Mouse (Mus musculus): ENCODE data around the gene Ifna4. TPM values are rescaled to one million over a fixed set of nuclear protein-coding genes. Genes with fewer than 3 reads are reported as not detected.
A peak's percentile ranks its signal among the peaks of the same experiment; 100 is the strongest.
"Not testable (repeated sequence)": the region's sequence is repeated elsewhere in the genome, so short reads cannot be mapped to it uniquely, and the experiment has no call there.

Gene Ifna4
- polyA plus RNA-seq (2015; fragmentation: Nextera tagmentation; extraction: Ambion mirVana), result not detected in 2 replicates

- Histone ChIP-seq H3K4me2 (no peak within 1 kb of the TSS), H3K9me3 (replicated peaks) (no peaks in the 10 kb centered on the region), H3K36me3 (ENCODE audit: poor library complexity, severe bottlenecking) (no peaks in the 10 kb centered on the region), H3K27me3 (no peaks in the 10 kb centered on the region), H3K9ac (no peak within 1 kb of the TSS), H3K27ac (no peak within 1 kb of the TSS), H3K4me3 (no peak within 1 kb of the TSS), H3K4me1 (no peaks in the 10 kb centered on the region)
- 31% methylated on average over 2 of the region's 2 CpGs for WGBS
- ATAC-seq, result no peak
These were observed at the start of gene Ifna4 for GRCm38 (mm10) chr4:88841438-88841911. Ifna4 (plus strand) TSS chr4:88841861.

- H3K9ac ChIP-seq; ATAC-seq; H3K27ac ChIP-seq; H3K27me3 ChIP-seq; H3K4me2 ChIP-seq; H3K4me1 ChIP-seq; H3K36me3 ChIP-seq (ENCODE audit: poor library complexity, severe bottlenecking); H3K4me3 ChIP-seq; H3K9me3 ChIP-seq (replicated peaks): not testable (repeated sequence)
- 0% methylated on average over 13 of the region's 52 CpGs for WGBS
These were observed 47.6 kb upstream of the Ifna4 start, which contains the start of gene Gm13275 for GRCm38 (mm10) chr4:88793936-88794675. Gm13275 (plus strand) TSS chr4:88794487.

- WGBS, result no CpG with 5 or more reads among the region's 28 CpGs
- not testable (repeated sequence) for H3K27ac ChIP-seq; H3K27me3 ChIP-seq; H3K9me3 ChIP-seq (replicated peaks); H3K9ac ChIP-seq; H3K4me2 ChIP-seq; ATAC-seq; H3K36me3 ChIP-seq (ENCODE audit: poor library complexity, severe bottlenecking); H3K4me3 ChIP-seq; H3K4me1 ChIP-seq
These were observed 44.6 kb upstream of the Ifna4 start, which contains the start of gene Gm13279 for GRCm38 (mm10) chr4:88797097-88797496. Gm13279 (plus strand) TSS chr4:88797397.

DNA sequence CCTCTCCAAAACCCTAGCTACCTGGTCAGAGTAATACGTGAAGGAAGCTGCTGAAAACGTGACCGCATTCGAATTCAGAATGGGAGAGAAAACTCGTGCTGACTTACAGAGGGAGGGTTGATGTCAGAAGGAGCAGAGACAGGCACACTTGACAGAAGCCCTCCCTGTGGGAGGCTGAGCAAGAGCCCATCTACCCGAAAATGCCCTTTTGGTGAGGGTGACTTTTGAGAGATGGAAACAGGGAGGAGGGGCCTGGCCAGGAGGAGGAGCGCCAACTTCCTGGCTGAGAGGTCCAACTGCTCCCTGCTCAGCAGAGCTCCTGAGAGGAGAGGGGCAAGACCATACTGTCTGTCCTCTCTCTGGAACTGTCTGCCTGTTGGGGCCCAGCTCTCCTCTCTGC is 42.3 kb upstream of the Ifna4 start, which contains the start of gene Gm13285:
Gene Gm13285 (plus strand): TSS at position 301 of the 400 bp plus-strand sequence.
- 18% methylated on average over 6 of the region's 7 CpGs for WGBS
- not testable (repeated sequence) for H3K27ac ChIP-seq; ATAC-seq; H3K4me2 ChIP-seq; H3K4me1 ChIP-seq; H3K9me3 ChIP-seq (replicated peaks); H3K27me3 ChIP-seq; H3K9ac ChIP-seq; H3K36me3 ChIP-seq (ENCODE audit: poor library complexity, severe bottlenecking); H3K4me3 ChIP-seq

- H3K4me2 ChIP-seq; H3K36me3 ChIP-seq (ENCODE audit: poor library complexity, severe bottlenecking); H3K27me3 ChIP-seq; H3K9me3 ChIP-seq (replicated peaks); H3K4me3 ChIP-seq; H3K27ac ChIP-seq; H3K4me1 ChIP-seq; ATAC-seq; H3K9ac ChIP-seq: not testable (repeated sequence)
- no CpG with 5 or more reads among the region's 29 CpGs for WGBS
These were observed 38.7 kb upstream of the Ifna4 start, which contains the start of gene Gm13287 for GRCm38 (mm10) chr4:88802954-88803353. Gm13287 (plus strand) TSS chr4:88803254.

DNA sequence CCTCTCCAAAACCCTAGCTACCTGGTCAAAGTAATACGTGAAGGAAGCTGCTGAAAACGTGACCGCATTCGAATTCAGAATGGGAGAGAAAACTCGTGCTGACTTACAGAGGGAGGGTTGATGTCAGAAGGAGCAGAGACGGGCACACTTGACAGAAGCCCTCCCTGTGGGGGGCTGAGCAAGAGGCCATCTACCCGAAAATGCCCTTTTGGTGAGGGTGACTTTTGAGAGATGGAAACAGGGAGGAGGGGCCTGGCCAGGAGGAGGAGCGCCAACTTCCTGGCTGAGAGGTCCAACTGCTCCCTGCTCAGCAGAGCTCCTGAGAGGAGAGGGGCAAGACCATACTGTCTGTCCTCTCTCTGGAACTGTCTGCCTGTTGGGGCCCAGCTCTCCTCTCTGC is 36.4 kb upstream of the Ifna4 start, which contains the start of gene Gm13288:
Gene Gm13288 (plus strand): TSS at position 301 of the 400 bp plus-strand sequence.
- H3K9ac ChIP-seq; H3K36me3 ChIP-seq (ENCODE audit: poor library complexity, severe bottlenecking); H3K4me1 ChIP-seq; H3K27me3 ChIP-seq; H3K27ac ChIP-seq; ATAC-seq; H3K9me3 ChIP-seq (replicated peaks): not testable (repeated sequence)
- peak within 1 kb of the TSS; percentile 27 for H3K4me3 ChIP-seq
- WGBS, result no CpG with 5 or more reads among the region's 8 CpGs
- H3K4me2 ChIP-seq, result peak within 1 kb of the TSS; percentile 50

DNA sequence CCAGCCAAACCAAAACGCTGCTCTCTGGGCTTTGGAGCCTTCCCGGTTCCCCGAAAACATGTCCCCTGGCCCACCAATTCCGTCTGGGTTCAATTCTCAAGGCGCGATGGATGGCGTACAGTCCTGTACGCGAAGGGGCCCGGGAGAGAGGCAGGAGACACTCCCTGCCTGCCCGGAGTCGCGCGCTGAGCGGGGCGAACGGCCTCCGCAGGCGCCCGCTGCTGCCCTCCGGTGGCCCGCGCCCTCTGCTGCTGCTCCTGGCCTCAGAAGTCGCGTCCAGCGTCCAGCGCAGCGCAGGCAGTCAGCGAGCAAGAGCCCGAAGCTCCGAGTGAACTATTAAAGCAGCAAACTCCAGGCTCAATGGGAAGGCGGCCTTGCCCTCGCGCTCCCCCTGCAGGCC is 35.9 kb upstream of the Ifna4 start:
- H3K9me3 ChIP-seq (replicated peaks); H3K27ac ChIP-seq; H3K4me1 ChIP-seq; ATAC-seq; H3K36me3 ChIP-seq (ENCODE audit: poor library complexity, severe bottlenecking); H3K27me3 ChIP-seq; H3K9ac ChIP-seq: not testable (repeated sequence)
- WGBS, result 0% methylated on average over 16 of the region's 34 CpGs
- Histone ChIP-seq H3K4me2 (peak overlapping the region; percentile 50), H3K4me3 (peak overlapping the region; percentile 27)

DNA sequence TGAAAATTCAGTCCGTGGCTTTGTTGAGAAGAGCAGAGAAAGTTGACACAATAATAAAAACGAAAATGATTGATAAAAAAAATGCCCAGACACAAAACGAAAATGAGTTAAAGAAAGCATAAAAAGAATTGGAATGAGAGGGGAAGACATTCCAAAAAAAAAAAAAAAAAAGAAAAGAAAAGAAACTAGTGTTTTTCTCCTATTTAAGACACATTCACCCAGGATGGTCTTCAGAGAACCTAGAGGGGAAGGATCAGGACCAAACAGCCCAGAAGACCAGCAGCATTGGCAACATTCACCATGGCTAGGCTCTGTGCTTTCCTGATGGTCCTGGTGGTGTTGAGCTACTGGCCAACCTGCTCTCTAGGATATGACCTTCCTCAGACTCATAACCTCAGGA is 25.7 kb upstream of the Ifna4 start, which contains the start of gene Ifna7:
Gene Ifna7 (plus strand): TSS at position 301 of the 400 bp plus-strand sequence.
- WGBS, result 57% methylated on average over 3 of the region's 3 CpGs
- Histone ChIP-seq H3K36me3 (ENCODE audit: poor library complexity, severe bottlenecking) (no peaks in the 10 kb centered on the region), H3K4me2 (no peak within 1 kb of the TSS), H3K9me3 (replicated peaks) (no peaks in the 10 kb centered on the region), H3K4me3 (no peak within 1 kb of the TSS), H3K9ac (no peak within 1 kb of the TSS), H3K27me3 (peaks cover 3% of the 10 kb centered on the region; the same call in 1 of the 2 replicates), H3K4me1 (no peaks in the 10 kb centered on the region), H3K27ac (no peak within 1 kb of the TSS)
- ATAC-seq, result no peak

DNA sequence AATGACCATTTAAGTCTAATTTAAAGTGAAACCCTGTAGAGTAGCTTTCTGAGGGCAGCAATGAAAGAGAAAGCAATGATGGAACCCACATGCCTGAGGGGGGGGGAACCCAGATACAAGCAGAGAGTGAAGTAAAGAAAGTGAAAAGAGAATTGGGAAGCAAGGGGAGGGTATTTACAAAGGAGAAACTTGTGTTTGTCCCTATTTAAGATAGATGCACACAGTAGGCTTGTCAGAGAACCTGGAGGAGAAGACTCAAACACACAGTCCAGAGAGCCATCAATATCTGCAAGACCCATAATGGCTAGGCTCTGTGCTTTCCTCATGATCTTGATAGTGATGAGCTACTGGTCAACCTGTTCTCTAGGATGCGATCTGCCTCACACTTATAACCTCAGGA is 22.0 kb upstream of the Ifna4 start, which contains the start of gene Ifna11:
Gene Ifna11 (plus strand): TSS at position 301 of the 400 bp plus-strand sequence.
- no peak for ATAC-seq
- Histone ChIP-seq H3K27me3 (peaks cover 3% of the 10 kb centered on the region; the same call in 1 of the 2 replicates), H3K9ac (no peak within 1 kb of the TSS), H3K36me3 (ENCODE audit: poor library complexity, severe bottlenecking) (no peaks in the 10 kb centered on the region), H3K4me2 (no peak within 1 kb of the TSS), H3K4me1 (no peaks in the 10 kb centered on the region), H3K27ac (no peak within 1 kb of the TSS), H3K9me3 (replicated peaks) (no peaks in the 10 kb centered on the region), H3K4me3 (no peak within 1 kb of the TSS)
- WGBS, result 75% methylated on average over 1 of the region's 1 CpGs

GRCm38 (mm10) chr4:88822995-88823394 is 18.7 kb upstream of the Ifna4 start:
- WGBS, result 26% methylated on average over 4 of the region's 4 CpGs
- Histone ChIP-seq H3K4me3 (no peak overlapping the region), H3K27ac (no peak overlapping the region), H3K9ac (no peak overlapping the region), H3K4me2 (no peak overlapping the region), H3K36me3 (ENCODE audit: poor library complexity, severe bottlenecking) (no peaks in the 10 kb centered on the region), H3K9me3 (replicated peaks) (no peaks in the 10 kb centered on the region), H3K27me3 (no peaks in the 10 kb centered on the region), H3K4me1 (no peaks in the 10 kb centered on the region)
- ATAC-seq, result no peak

DNA sequence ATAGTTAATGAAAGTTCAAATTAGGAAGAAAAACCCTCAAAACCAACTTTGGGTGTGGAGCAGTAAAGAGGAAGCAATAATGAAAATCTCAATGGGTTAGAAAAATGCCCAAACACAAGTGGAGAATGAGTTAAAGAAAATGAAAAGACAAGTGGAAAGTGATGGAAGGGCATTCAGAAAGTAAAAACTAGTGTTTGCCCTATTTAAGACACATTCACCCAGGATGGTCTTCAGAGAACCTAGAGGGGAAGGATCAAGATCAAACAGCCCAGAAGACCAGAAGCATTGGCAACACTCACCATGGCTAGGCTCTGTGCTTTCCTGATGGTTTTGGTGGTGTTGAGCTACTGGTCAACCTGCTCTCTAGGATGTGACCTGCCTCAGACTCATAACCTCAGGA is 14.5 kb upstream of the Ifna4 start, which contains the start of gene Ifna6:
Gene Ifna6 (plus strand): TSS at position 301 of the 400 bp plus-strand sequence.
- not testable (repeated sequence) for H3K4me3 ChIP-seq; H3K27ac ChIP-seq; H3K4me1 ChIP-seq; H3K4me2 ChIP-seq; H3K9ac ChIP-seq; ATAC-seq; H3K27me3 ChIP-seq; H3K36me3 ChIP-seq (ENCODE audit: poor library complexity, severe bottlenecking); H3K9me3 ChIP-seq (replicated peaks)

- H3K4me2 ChIP-seq, result no peak overlapping the region
- no peaks in the 10 kb centered on the region for H3K27me3 ChIP-seq
- no peaks in the 10 kb centered on the region for H3K9me3 ChIP-seq (replicated peaks)
- no peak overlapping the region for H3K27ac ChIP-seq
- 23% methylated on average over 4 of the region's 4 CpGs for WGBS
- H3K4me1 ChIP-seq, result no peaks in the 10 kb centered on the region
- H3K4me3 ChIP-seq, result no peak overlapping the region
- H3K36me3 ChIP-seq (ENCODE audit: poor library complexity, severe bottlenecking), result no peaks in the 10 kb centered on the region
- ATAC-seq, result no peak
- H3K9ac ChIP-seq, result no peak overlapping the region
These were observed 11.1 kb upstream of the Ifna4 start for GRCm38 (mm10) chr4:88830523-88830922.

Measured in forebrain, embryonic 13.5 days (tissue).